Mouse (Mus musculus): ENCODE measurements around the gene Tmem201.

GRCm38 (mm10) chr4:149784901-149785300 lies 47.1 kb upstream of the Tmem201 start:
- TF ChIP-seq CTCF (IDR thresholded peaks at IDR 0.05; ENCODE audit: control insufficient read depth, insufficient read depth, low read length): no peak
- no peak for TF ChIP-seq POLR2A (IDR thresholded peaks at IDR 0.05; ENCODE audit: borderline replicate concordance, control insufficient read depth, low read depth, low read length)

All from bone marrow, adult 2 months (tissue).